Mouse (Mus musculus) lung, embryonic 15.5 days (tissue): Measurements from ENCODE around the gene Gal3st2. TPM values are rescaled to one million over a fixed set of nuclear protein-coding genes. Genes with fewer than 3 reads are reported as not detected.
"Not testable (repeated sequence)": the region's sequence is repeated elsewhere in the genome, so short reads cannot be mapped to it uniquely, and the experiment has no call there.

Experiments
- ATAC-seq: fragments of 200-750 bp; cut with Nextera tagmentation; 2 replicates; pipeline ENCODE4 v1.8.0; 2017; ENCODE audit warnings: moderate number of reproducible peaks, borderline replicate concordance; ENCODE audit not compliant: low FRiP score, low TSS enrichment; ENCODE audit errors: extremely low read depth
- H3K27ac ChIP-seq: fragments of 300-500 bp; sonication (generic); 2 replicates; pipeline ENCODE4 v1.5.1; 2015; ENCODE audit warnings: moderate library complexity, mild to moderate bottlenecking, inconsistent platforms
- H3K27me3 ChIP-seq: fragments of 300-500 bp; sonication (generic); 2 replicates; pipeline ENCODE4 v1.6.1; 2015; ENCODE audit warnings: inconsistent platforms
- H3K36me3 ChIP-seq: fragments of 300-500 bp; sonication (generic); 2 replicates; pipeline ENCODE4 v1.6.1; 2015; ENCODE audit warnings: inconsistent platforms
- H3K4me1 ChIP-seq: fragments of 300-500 bp; sonication (generic); 2 replicates; pipeline ENCODE4 v1.6.1; 2015; ENCODE audit warnings: inconsistent platforms
- H3K4me2 ChIP-seq: fragments of 300-500 bp; sonication (generic); 2 replicates; pipeline ENCODE4 v1.6.1; 2015; ENCODE audit warnings: inconsistent platforms, mild to moderate bottlenecking, moderate library complexity
- H3K4me3 ChIP-seq: fragments of 300-500 bp; sonication (generic); 2 replicates; pipeline ENCODE4 v1.5.1; 2015; ENCODE audit warnings: mild to moderate bottlenecking, inconsistent platforms
- H3K9ac ChIP-seq: fragments of 300-500 bp; sonication (generic); 2 replicates; pipeline ENCODE4 v1.6.1; 2015; ENCODE audit warnings: inconsistent platforms
- H3K9me3 ChIP-seq: fragments of 300-500 bp; sonication (generic); 2 replicates; pipeline ENCODE4 v1.6.1; 2016; ENCODE audit warnings: inconsistent platforms
- WGBS: fragments of 180-500 bp; shearing (Covaris S2); methylation state at CpG from one replicate; pipeline ENCODE4 v1.1.7; 2015; 5-methylcytosine and 5-hydroxymethylcytosine counted together
- polyA plus RNA-seq: library from polyadenylated mRNA; unstranded; fragments of >200 nt; fragmentation: Nextera tagmentation; extraction: Ambion mirVana; gene quantifications from 2 replicates; pipeline ENCODE4 v1.2.1, GENCODE M21; 2015

The Gal3st2 gene
- polyA plus RNA-seq, 1 experiment from 2014 or later: 0.06 TPM

- H3K4me3 ChIP-seq, H3K9ac ChIP-seq, H3K36me3 ChIP-seq, H3K4me2 ChIP-seq, H3K9me3 ChIP-seq, ATAC-seq, H3K27me3 ChIP-seq, H3K27ac ChIP-seq, H3K4me1 ChIP-seq: not testable (repeated sequence)
- WGBS: no CpG with 5 or more reads among the region's 11 CpGs
Observed at GRCm38 (mm10) chr1:93881778-93882177, 20.7 kb downstream of the Gal3st2 start.

GRCm38 (mm10) chr1:93890936-93891335, 29.8 kb downstream of the Gal3st2 start:
- not testable (repeated sequence) for H3K4me2 ChIP-seq, H3K4me1 ChIP-seq, ATAC-seq, H3K27me3 ChIP-seq, H3K9ac ChIP-seq, H3K27ac ChIP-seq, H3K36me3 ChIP-seq, H3K4me3 ChIP-seq, H3K9me3 ChIP-seq
- 40% methylated on average over 1 of the region's 1 CpGs for WGBS

- not testable (repeated sequence) for H3K4me3 ChIP-seq, H3K9ac ChIP-seq, H3K27me3 ChIP-seq, H3K36me3 ChIP-seq, H3K27ac ChIP-seq, ATAC-seq, H3K4me1 ChIP-seq, H3K4me2 ChIP-seq, H3K9me3 ChIP-seq
- no CpG with 5 or more reads among the region's 1 CpGs for WGBS
Observed at GRCm38 (mm10) chr1:93897395-93897794, 36.3 kb downstream of the Gal3st2 start.

GRCm38 (mm10) chr1:93901291-93901690, 40.2 kb downstream of the Gal3st2 start:
- H3K9ac ChIP-seq, H3K27me3 ChIP-seq, H3K4me1 ChIP-seq, H3K4me2 ChIP-seq, H3K4me3 ChIP-seq, H3K9me3 ChIP-seq, H3K27ac ChIP-seq, ATAC-seq, H3K36me3 ChIP-seq: not testable (repeated sequence)
- WGBS: 58% methylated on average over 5 of the region's 5 CpGs

GRCm38 (mm10) chr1:93906690-93907089, 45.6 kb downstream of the Gal3st2 start:
- H3K9ac ChIP-seq, H3K4me1 ChIP-seq, H3K4me2 ChIP-seq, ATAC-seq, H3K4me3 ChIP-seq, H3K9me3 ChIP-seq, H3K27ac ChIP-seq, H3K36me3 ChIP-seq, H3K27me3 ChIP-seq: not testable (repeated sequence)
- WGBS: 76% methylated on average over 2 of the region's 5 CpGs

- no CpG with 5 or more reads among the region's 11 CpGs for WGBS
- not testable (repeated sequence) for H3K27me3 ChIP-seq, H3K4me2 ChIP-seq, H3K4me3 ChIP-seq, H3K4me1 ChIP-seq, H3K9me3 ChIP-seq, H3K27ac ChIP-seq, ATAC-seq, H3K36me3 ChIP-seq, H3K9ac ChIP-seq
Observed at GRCm38 (mm10) chr1:93908977-93909586, 48.0 kb downstream of the Gal3st2 start.

- not testable (repeated sequence) for H3K4me1 ChIP-seq, H3K27ac ChIP-seq, H3K36me3 ChIP-seq, H3K27me3 ChIP-seq, H3K4me2 ChIP-seq, H3K9ac ChIP-seq, H3K4me3 ChIP-seq, H3K9me3 ChIP-seq
- ATAC-seq: 0 out of 2 replicates have a peak, but pooled peaks have one; percentile 49
- WGBS: no CpG with 5 or more reads among the region's 2 CpGs
Observed at GRCm38 (mm10) chr1:93911877-93912276, 50.8 kb downstream of the Gal3st2 start.

GRCm38 (mm10) chr1:93917160-93917559, 56.1 kb downstream of the Gal3st2 start:
- H3K9ac ChIP-seq, ATAC-seq, H3K4me2 ChIP-seq, H3K4me3 ChIP-seq, H3K36me3 ChIP-seq, H3K27me3 ChIP-seq, H3K27ac ChIP-seq, H3K9me3 ChIP-seq, H3K4me1 ChIP-seq: not testable (repeated sequence)
- WGBS: 74% methylated on average over 3 of the region's 3 CpGs

GRCm38 (mm10) chr1:93918011-93918410, 56.9 kb downstream of the Gal3st2 start, which contains the start of gene Gal3st2b:
TSS of gene Gal3st2b (plus strand) at chr1:93918311.
- H3K27ac ChIP-seq, H3K4me3 ChIP-seq, H3K9ac ChIP-seq, H3K36me3 ChIP-seq, H3K4me1 ChIP-seq, H3K9me3 ChIP-seq, H3K27me3 ChIP-seq, ATAC-seq, H3K4me2 ChIP-seq: not testable (repeated sequence)
- WGBS: 81% methylated on average over 2 of the region's 2 CpGs

- H3K4me3 ChIP-seq, H3K4me2 ChIP-seq, ATAC-seq, H3K36me3 ChIP-seq, H3K27me3 ChIP-seq, H3K4me1 ChIP-seq, H3K9ac ChIP-seq, H3K9me3 ChIP-seq, H3K27ac ChIP-seq: not testable (repeated sequence)
- 50% methylated on average over 1 of the region's 1 CpGs for WGBS
Observed at GRCm38 (mm10) chr1:93918775-93919174, 57.7 kb downstream of the Gal3st2 start.

- not testable (repeated sequence) for H3K9me3 ChIP-seq, H3K4me2 ChIP-seq, H3K27ac ChIP-seq, H3K9ac ChIP-seq, ATAC-seq, H3K36me3 ChIP-seq, H3K4me3 ChIP-seq, H3K4me1 ChIP-seq, H3K27me3 ChIP-seq
- WGBS: 68% methylated on average over 3 of the region's 3 CpGs
Observed at GRCm38 (mm10) chr1:93919321-93919720, 58.2 kb downstream of the Gal3st2 start.

GRCm38 (mm10) chr1:93922609-93923008, 61.5 kb downstream of the Gal3st2 start:
- H3K9me3 ChIP-seq, H3K27me3 ChIP-seq, H3K36me3 ChIP-seq, ATAC-seq, H3K4me2 ChIP-seq, H3K4me3 ChIP-seq, H3K4me1 ChIP-seq, H3K27ac ChIP-seq, H3K9ac ChIP-seq: not testable (repeated sequence)
- WGBS: 80% methylated on average over 3 of the region's 3 CpGs

- not testable (repeated sequence) for H3K27me3 ChIP-seq, H3K4me1 ChIP-seq, H3K9ac ChIP-seq, H3K4me2 ChIP-seq, ATAC-seq, H3K4me3 ChIP-seq, H3K36me3 ChIP-seq, H3K9me3 ChIP-seq, H3K27ac ChIP-seq
- 36% methylated on average over 2 of the region's 2 CpGs for whole genome bisulfite sequencing
Observed at GRCm38 (mm10) chr1:93923098-93923497, 62.0 kb downstream of the Gal3st2 start.
